Mouse (Mus musculus) heart, embryonic 15.5 days (tissue): ENCODE results near the gene Psmc5. TPM values are rescaled to one million over a fixed set of nuclear protein-coding genes. Genes with fewer than 3 reads are reported as not detected.
A peak's percentile ranks its signal among the peaks of the same experiment; 100 is the strongest.
"Not testable (repeated sequence)": the region's sequence is repeated elsewhere in the genome, so short reads cannot be mapped to it uniquely, and the experiment has no call there.

Source experiments
- ATAC-seq: fragments of 200-750 bp; cut with Nextera tagmentation; replicated peaks from 2 replicates; pipeline ENCODE4 v1.8.0; 2017; ENCODE audit warnings: low read depth, moderate TSS enrichment; ENCODE audit not compliant: insufficient number of reproducible peaks, insufficient read depth, low FRiP score
- H3K27ac ChIP-seq: fragments of 300-500 bp; sonication (generic); 2 replicates; pipeline ENCODE4 v1.5.1; 2015; ENCODE audit warnings: mild to moderate bottlenecking, inconsistent platforms
- H3K27me3 ChIP-seq: fragments of 300-500 bp; sonication (generic); 2 replicates; pipeline ENCODE4 v1.6.1; 2015; ENCODE audit warnings: inconsistent platforms
- H3K36me3 ChIP-seq: fragments of 300-500 bp; sonication (generic); 2 replicates; pipeline ENCODE4 v1.6.1; 2015; ENCODE audit warnings: mild to moderate bottlenecking, inconsistent platforms
- H3K4me1 ChIP-seq: fragments of 300-500 bp; sonication (generic); replicated peaks from 2 replicates; pipeline ENCODE4 v1.6.1; 2015; ENCODE audit warnings: inconsistent platforms
- H3K4me2 ChIP-seq: fragments of 300-500 bp; sonication (generic); 2 replicates; pipeline ENCODE4 v1.6.1; 2015; ENCODE audit warnings: inconsistent platforms, mild to moderate bottlenecking, moderate library complexity
- H3K4me3 ChIP-seq: fragments of 300-500 bp; sonication (generic); 2 replicates; pipeline ENCODE4 v1.5.1; 2015; ENCODE audit warnings: mild to moderate bottlenecking, inconsistent platforms
- H3K9ac ChIP-seq: fragments of 300-500 bp; sonication (generic); 2 replicates; pipeline ENCODE4 v1.6.1; 2015; ENCODE audit warnings: mild to moderate bottlenecking, inconsistent platforms
- H3K9me3 ChIP-seq: fragments of 300-500 bp; sonication (generic); replicated peaks from 2 replicates; pipeline ENCODE4 v1.6.1; 2016; ENCODE audit warnings: inconsistent platforms
- WGBS: fragments of 180-500 bp; shearing (Covaris S2); methylation state at CpG from one replicate; pipeline ENCODE4 v1.1.7; 2015; ENCODE audit warnings: mixed read lengths; 5-methylcytosine and 5-hydroxymethylcytosine counted together
- polyA plus RNA-seq: library from polyadenylated mRNA; unstranded; fragments of >200 nt; fragmentation: Nextera tagmentation; extraction: Ambion mirVana; gene quantifications from 2 replicates; pipeline ENCODE4 v1.2.1, GENCODE M21; 2015

The Psmc5 gene
- polyA plus RNA-seq = 195 and 215 TPM in 2 replicates

DNA sequence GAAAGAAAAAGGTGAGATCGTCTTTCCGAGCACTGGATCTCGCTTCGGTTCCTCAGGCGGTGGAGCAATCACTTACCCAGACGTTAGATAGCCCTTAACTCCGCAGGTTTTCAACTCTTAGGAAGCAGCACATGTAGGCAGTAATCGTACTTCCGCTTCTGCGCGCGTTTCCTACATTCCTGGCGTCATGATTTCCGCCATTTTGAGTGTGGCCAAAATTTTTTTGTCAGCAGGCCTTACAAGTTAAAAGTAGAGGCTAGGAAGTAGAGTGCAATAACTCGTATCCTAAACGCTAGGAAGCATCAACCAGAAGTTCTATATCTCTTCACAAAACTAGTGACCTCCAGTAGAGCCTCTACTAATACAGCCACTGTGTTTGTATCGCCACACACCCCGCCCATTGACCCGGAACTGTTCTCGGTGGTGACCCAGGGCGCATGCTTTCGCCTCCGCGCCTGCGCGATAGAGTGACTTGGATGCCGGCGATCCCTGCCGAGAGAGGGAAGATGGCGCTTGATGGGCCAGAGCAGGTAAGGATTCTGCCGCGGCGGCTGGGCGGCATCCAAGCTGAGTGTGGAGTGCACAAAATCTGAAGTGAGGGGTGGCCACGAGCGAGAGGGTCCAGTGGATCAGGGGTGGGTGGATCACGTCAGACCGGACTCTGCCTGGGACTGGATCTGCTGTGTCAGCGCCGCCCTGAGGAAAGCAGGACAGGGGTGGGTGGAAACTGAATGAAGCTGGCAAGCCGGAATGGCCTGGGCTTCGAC is at the start of gene Psmc5, which contains the start of gene Ftsj3:
Psmc5 (plus strand) TSS at position 470 of the 767 bp plus-strand sequence.
Ftsj3 (minus strand) TSS at position 395 of the 767 bp plus-strand sequence.
- Histone ChIP-seq H3K9me3 (no peaks in the 10 kb centered on the region), H3K36me3 (peaks cover 40% of the 10 kb centered on the region), H3K27me3 (no peaks in the 10 kb centered on the region), H3K4me2 (peak within 1 kb of the TSS; percentile 94), H3K27ac (peak within 1 kb of the TSS; percentile 78), H3K4me1 (peaks cover 23% of the 10 kb centered on the region), H3K9ac (peak within 1 kb of the TSS; percentile 90), H3K4me3 (peak within 1 kb of the TSS; percentile 93)
- under 1% methylated on average over 42 of the region's 42 CpGs for WGBS
- peak; percentile 93 for ATAC-seq

DNA sequence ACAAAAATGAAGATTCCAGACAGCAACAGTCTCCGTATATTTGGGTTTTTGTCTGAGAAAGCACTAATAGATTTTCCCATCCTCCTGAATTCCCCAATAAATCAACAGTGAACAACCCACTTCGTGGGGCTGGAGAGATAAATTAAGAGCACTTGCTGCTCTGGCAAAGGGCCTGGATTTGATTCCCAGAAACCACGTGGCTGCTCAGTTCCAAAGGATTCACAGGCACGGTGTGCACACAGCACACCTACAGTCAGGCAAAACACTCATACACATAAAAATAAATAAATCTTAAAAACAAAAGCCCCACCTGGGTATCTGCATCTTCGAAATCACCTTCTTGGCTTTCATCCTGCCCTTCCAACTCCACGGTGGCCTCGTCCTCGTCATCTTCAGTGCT is 43.2 kb upstream of the Psmc5 start:
- peaks cover 22% of the 10 kb centered on the region for H3K4me1 ChIP-seq
- no peaks in the 10 kb centered on the region for H3K9me3 ChIP-seq
- WGBS = 77% methylated on average over 8 of the region's 8 CpGs
- H3K27ac ChIP-seq = no peak overlapping the region
- no peaks in the 10 kb centered on the region for H3K27me3 ChIP-seq
- peaks cover 48% of the 10 kb centered on the region for H3K36me3 ChIP-seq
- ATAC-seq = no peak
- no peak overlapping the region for H3K9ac ChIP-seq
- no peak overlapping the region for H3K4me3 ChIP-seq
- no peak overlapping the region for H3K4me2 ChIP-seq

DNA sequence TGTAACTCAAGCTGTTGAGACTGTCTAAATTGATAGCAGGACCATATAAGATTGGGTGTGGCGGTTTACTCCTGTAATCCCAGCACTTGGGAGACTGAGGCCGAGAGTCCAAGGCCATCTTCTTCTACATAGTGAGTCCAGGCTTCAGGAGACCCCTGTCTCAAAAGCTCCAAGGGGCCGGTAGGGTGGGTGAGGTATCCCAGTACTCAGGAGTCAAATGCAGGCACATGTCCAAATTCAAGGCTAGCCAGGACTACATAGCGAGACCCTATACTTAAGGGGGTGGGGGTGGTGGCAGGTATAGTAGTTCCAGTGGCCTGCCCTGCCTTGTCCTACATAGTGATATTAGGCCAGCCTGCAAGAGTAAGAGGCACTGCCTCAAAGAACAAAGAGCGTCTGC is 41.1 kb upstream of the Psmc5 start:
- Histone ChIP-seq H3K27me3 (no peaks in the 10 kb centered on the region), H3K9me3 (no peaks in the 10 kb centered on the region), H3K36me3 (peaks cover 27% of the 10 kb centered on the region), H3K9ac (0 out of 2 replicates have a peak overlapping the region, but pooled peaks have one; percentile 82), H3K27ac (no peak overlapping the region), H3K4me1 (peaks cover 33% of the 10 kb centered on the region), H3K4me2 (peak overlapping the region; percentile 62), H3K4me3 (peak overlapping the region; percentile 100)
- no peak for ATAC-seq
- 89% methylated on average over 5 of the region's 5 CpGs for WGBS

DNA sequence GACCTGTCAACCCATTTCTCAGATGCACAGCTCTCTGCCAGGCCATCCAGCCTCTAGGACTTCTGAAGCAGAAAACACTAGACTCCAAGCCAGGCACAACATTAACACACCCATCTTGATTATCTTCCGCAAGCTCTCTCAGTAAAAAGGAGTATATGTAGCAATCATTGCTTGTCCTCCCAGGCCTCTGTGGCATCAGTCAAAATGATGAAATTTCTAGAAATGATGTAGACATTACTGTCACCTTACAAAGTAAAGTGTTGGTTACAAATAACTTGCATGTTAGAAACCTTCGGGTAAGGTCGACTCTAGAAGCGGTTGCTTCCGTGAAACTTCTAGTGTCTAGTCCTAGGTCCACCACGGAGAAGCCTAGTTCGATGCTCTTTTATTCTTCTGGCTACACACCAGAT is 40.5 kb upstream of the Psmc5 start:
- Histone ChIP-seq H3K27me3 (no peaks in the 10 kb centered on the region), H3K9ac (peak overlapping the region; percentile 82), H3K4me2 (peak overlapping the region; percentile 62), H3K9me3 (no peaks in the 10 kb centered on the region), H3K36me3 (peaks cover 21% of the 10 kb centered on the region), H3K27ac (peak overlapping the region; percentile 97), H3K4me3 (peak overlapping the region; percentile 100), H3K4me1 (peaks cover 33% of the 10 kb centered on the region)
- 16% methylated on average over 7 of the region's 7 CpGs for WGBS
- ATAC-seq = no peak

DNA sequence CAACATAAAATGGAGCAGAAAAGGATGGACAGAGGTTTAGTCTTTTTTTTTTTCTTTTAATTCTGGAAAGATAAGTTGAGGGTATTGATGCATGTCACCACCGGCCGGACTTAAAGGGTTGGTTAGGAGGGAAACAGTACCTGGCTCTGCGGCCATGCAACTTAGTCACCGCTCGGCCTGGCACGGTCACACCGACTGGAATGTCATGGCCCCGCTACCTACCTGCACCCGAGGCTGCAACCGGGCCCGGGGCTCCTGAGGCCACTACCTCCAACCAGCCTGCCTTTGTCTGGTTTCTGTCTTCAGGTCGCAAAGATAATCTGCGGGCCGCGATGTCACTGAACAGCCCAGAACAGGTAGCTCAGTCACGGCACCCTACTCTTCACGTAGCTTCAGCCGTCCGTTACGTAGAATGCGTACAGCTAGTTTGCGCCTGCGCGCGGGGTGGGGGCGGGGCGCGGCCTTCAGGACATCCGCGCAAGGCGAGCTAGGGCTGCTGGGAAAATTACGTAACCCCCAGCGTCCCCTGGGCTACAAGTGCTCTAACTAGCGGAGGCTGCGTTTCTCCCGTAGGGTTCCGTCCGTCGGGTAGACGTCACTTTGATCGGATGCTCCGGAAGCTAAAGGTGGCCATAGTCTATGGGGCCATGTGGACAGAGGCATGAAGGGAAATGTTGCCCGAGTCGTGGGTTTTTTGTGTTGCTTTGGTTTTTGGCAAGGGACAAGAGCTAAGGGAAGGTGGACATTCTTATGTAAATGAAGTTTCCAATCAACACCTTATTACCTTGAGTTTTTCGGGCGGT is 39.8 kb upstream of the Psmc5 start, which contains the start of gene Ccdc47:
Ccdc47 (minus strand) TSS at position 418 of the 803 bp plus-strand sequence.
- peak within 1 kb of the TSS; percentile 64 for H3K4me2 ChIP-seq
- H3K27me3 ChIP-seq = no peaks in the 10 kb centered on the region
- peaks cover 33% of the 10 kb centered on the region for H3K4me1 ChIP-seq
- H3K9ac ChIP-seq = peak within 1 kb of the TSS; percentile 100
- no peaks in the 10 kb centered on the region for H3K9me3 ChIP-seq
- H3K4me3 ChIP-seq = peak within 1 kb of the TSS; percentile 100
- under 1% methylated on average over 46 of the region's 46 CpGs for WGBS
- peaks cover 17% of the 10 kb centered on the region for H3K36me3 ChIP-seq
- peak; percentile 97 for ATAC-seq
- H3K27ac ChIP-seq = peak within 1 kb of the TSS; percentile 97

DNA sequence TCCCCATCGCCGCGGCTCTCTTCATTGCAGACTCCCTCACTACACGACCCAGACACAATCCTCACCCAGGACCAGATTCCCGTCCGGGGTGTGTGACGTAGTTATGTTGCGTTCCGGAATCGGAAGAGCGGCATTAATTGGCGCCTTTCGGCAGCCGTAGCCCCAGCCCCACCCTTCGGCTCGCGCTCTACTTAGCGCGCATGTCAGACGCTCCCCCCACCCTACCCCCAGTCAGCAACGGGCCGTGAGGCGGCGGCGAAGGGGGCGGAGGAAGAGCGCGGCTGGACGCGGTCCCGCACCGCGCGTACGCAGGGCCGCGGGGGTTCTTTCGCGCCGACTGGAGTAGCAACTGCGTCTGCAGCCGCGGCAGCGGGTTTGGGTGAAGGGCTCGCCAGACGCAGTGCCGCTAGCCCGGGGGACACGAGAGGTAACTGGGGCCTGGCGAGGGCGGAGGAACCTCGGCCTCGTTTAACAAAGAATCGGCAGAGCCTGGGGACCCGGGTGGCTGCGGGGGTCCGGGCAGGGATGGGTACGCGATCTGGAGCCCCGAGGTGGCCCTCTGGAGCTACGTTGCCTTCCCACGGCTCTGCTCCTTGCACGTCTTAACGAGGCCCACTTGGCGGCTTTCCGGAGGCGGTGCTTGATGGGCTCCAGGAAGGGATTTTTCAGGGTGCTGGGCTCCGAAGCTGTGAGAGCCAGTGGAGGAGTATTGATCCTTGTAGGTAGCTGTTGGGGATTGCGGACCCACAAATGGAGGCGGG is 39.0 kb upstream of the Psmc5 start, which contains the start of gene Ddx42:
Ddx42 (plus strand) TSS at position 197 of the 761 bp plus-strand sequence.
- no peaks in the 10 kb centered on the region for H3K27me3 ChIP-seq
- ATAC-seq = peak; percentile 91
- under 1% methylated on average over 70 of the region's 70 CpGs for WGBS
- H3K27ac ChIP-seq = peak within 1 kb of the TSS; percentile 97
- H3K36me3 ChIP-seq = peaks cover 9% of the 10 kb centered on the region
- peak within 1 kb of the TSS; percentile 100 for H3K4me3 ChIP-seq
- no peaks in the 10 kb centered on the region for H3K9me3 ChIP-seq
- peak within 1 kb of the TSS; percentile 100 for H3K9ac ChIP-seq
- peaks cover 33% of the 10 kb centered on the region for H3K4me1 ChIP-seq
- peak within 1 kb of the TSS; percentile 64 for H3K4me2 ChIP-seq

DNA sequence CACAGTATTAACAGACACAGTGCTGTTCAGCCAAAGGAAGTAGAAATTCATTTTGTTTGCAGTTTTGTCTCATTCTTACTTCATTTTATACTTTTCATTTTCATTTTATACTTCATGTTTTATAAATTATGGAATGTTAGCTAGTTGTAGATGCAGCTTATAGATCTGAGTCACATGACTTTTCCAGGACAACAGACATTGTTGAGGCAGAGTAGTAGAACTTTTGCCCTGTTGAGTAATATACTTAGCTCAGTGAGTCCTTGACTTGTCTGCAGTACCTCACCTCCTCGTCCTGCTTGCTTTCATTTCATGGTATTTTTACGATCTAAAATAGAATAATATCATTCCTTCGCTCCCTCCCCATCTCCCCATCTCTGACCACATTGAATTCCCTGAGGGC is 35.4 kb upstream of the Psmc5 start:
- H3K27me3 ChIP-seq = no peaks in the 10 kb centered on the region
- H3K4me2 ChIP-seq = no peak overlapping the region
- no peak overlapping the region for H3K4me3 ChIP-seq
- H3K36me3 ChIP-seq = peaks cover 17% of the 10 kb centered on the region
- no peak for ATAC-seq
- peaks cover 14% of the 10 kb centered on the region for H3K4me1 ChIP-seq
- H3K27ac ChIP-seq = no peak overlapping the region
- WGBS = 86% methylated on average over 3 of the region's 3 CpGs
- no peak overlapping the region for H3K9ac ChIP-seq
- no peaks in the 10 kb centered on the region for H3K9me3 ChIP-seq

DNA sequence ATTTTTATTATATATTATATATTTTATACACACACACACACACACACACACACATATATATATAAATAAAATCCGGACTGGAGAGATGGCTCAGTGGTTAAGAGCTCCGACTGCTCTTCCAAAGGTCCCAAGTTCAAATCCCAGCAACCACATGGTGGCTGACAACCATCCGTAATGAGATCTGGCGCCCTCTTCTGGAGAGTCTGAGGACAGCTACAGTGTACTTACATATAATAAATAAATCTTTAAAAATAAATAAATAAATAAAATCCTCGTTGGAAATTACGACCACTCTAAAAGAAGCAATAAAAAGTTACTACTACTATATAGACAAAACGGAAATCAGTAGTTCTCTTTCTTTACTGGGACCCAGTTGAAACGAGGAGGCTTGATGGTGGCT is 22.0 kb upstream of the Psmc5 start:
- not testable (repeated sequence) for H3K4me3 ChIP-seq, H3K27me3 ChIP-seq, H3K4me2 ChIP-seq, H3K9me3 ChIP-seq, H3K27ac ChIP-seq, H3K4me1 ChIP-seq, H3K9ac ChIP-seq, ATAC-seq
- peaks cover 81% of the 10 kb centered on the region for H3K36me3 ChIP-seq
- 82% methylated on average over 8 of the region's 8 CpGs for WGBS

DNA sequence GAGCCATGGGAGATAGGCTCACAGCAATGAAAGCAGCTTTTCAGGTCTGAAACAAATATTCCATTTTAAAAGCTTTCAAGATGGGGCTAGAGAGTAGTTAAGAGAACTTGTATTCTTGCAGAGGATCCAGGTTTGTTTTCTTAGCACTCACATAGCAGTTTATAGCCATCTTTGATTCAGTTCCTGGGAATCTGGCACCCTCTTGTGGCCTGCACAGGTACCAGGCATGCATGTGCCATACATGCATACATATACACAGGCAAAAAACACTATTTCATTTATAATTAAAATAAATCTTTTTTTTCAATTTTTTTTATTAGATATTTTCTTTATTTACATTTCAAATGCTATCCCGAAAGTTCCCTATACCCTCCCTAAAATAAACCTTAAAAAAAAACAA is 9.1 kb upstream of the Psmc5 start:
- no peak for ATAC-seq
- no peaks in the 10 kb centered on the region; the same call in 1 of the 2 replicates for H3K9me3 ChIP-seq
- no peak overlapping the region for H3K27ac ChIP-seq
- peaks cover 98% of the 10 kb centered on the region for H3K36me3 ChIP-seq
- 0 out of 2 replicates have a peak, but pooled peaks cover 2% of the 10 kb centered on the region for H3K4me1 ChIP-seq
- H3K9ac ChIP-seq = no peak overlapping the region
- no peaks in the 10 kb centered on the region for H3K27me3 ChIP-seq
- no peak overlapping the region for H3K4me3 ChIP-seq
- WGBS = 92% methylated on average over 1 of the region's 1 CpGs
- no peak overlapping the region for H3K4me2 ChIP-seq

DNA sequence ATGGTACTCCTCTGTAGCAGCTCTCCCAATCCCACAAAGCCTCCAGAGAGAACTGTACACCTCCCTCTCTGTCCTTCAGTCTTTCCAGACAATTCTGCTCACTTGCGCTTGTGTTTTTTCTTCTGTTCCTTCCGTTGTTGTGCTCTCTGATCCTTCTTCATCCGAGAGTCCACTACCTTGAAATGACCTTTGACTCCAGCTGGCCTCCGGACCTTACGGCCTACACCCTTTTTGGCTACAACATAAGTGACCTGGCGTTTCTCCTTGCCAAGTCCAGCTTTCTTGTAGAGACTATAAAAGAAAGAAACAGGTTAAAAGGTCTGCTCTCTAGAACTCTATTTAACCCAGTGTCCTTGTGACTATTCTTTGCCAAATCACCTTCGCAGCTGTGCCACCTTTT is 6.6 kb upstream of the Psmc5 start:
- no peak overlapping the region for H3K9ac ChIP-seq
- no peaks in the 10 kb centered on the region for H3K9me3 ChIP-seq
- ATAC-seq = no peak
- H3K4me1 ChIP-seq = 0 out of 2 replicates have a peak, but pooled peaks cover 2% of the 10 kb centered on the region
- no peak overlapping the region for H3K4me2 ChIP-seq
- 85% methylated on average over 7 of the region's 7 CpGs for WGBS
- no peak overlapping the region for H3K27ac ChIP-seq
- peaks cover 90% of the 10 kb centered on the region for H3K36me3 ChIP-seq
- H3K4me3 ChIP-seq = no peak overlapping the region
- no peaks in the 10 kb centered on the region for H3K27me3 ChIP-seq
